Mouse (Mus musculus) embryonic fibroblast, embryonic 13.5 days (primary cell): ENCODE results near the gene Ehmt1.

Source experiments
- CTCF ChIP-seq: IDR thresholded peaks from 2 replicates; pipeline ENCODE4 v1.5.1; 2011; ENCODE audit warnings: mild to moderate bottlenecking, control low read depth, low read length, moderate library complexity, borderline replicate concordance; ENCODE audit not compliant: insufficient read depth
- POLR2A ChIP-seq: IDR thresholded peaks from 2 replicates; pipeline ENCODE4 v1.6.1; 2011; ENCODE audit warnings: low read depth, mild to moderate bottlenecking, control low read depth, low read length, moderate library complexity

DNA sequence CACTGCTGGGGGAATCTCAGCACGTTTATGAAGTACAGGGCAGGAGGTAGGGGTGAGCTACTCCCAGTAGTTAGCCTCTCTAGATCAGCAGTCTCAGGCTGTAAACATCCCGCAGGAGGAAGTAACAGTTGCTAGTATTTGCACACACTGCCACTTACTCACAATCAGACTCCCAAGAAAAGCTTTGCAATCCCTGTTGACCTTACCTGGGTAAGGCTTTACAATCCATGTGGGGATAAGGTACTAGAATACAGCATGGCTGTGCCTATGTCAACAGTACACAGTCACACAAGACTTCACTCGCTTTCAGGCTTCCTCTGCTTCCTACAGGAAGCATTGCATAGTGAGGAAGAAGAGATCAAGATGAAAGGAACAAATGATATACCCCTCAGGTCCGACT, 22.7 kb downstream of the Ehmt1 start:
- no peak for TF ChIP-seq CTCF
- no peak for TF ChIP-seq POLR2A
